Mouse (Mus musculus) embryonic facial prominence, embryonic 14.5 days (tissue): ENCODE data around the gene Psmc3ip. TPM values are rescaled to one million over a fixed set of nuclear protein-coding genes. Genes with fewer than 3 reads are reported as not detected.
"Not testable (repeated sequence)": the region's sequence is repeated elsewhere in the genome, so short reads cannot be mapped to it uniquely, and the experiment has no call there.

Experiments used
- ATAC-seq: fragments of 200-750 bp; cut with Nextera tagmentation; 2 replicates; pipeline ENCODE4 v1.8.0; 2017; ENCODE audit warnings: low read depth, moderate number of reproducible peaks, moderate TSS enrichment
- DNase-seq: peaks from one replicate; pipeline ENCODE4 v3.0.0-alpha.2; 2015; ENCODE audit warnings: low spot score
- H3K27ac ChIP-seq: fragments of 300-500 bp; sonication (generic); replicated peaks from 2 replicates; pipeline ENCODE4 v1.5.1; 2014; ENCODE audit warnings: low read depth, mild to moderate bottlenecking, low read length, moderate library complexity
- H3K27me3 ChIP-seq: fragments of 300-500 bp; sonication (generic); replicated peaks from 2 replicates; pipeline ENCODE4 v1.6.1; 2014; ENCODE audit warnings: low read length; ENCODE audit not compliant: control insufficient read depth, insufficient read depth
- H3K36me3 ChIP-seq: fragments of 300-500 bp; sonication (generic); 2 replicates; pipeline ENCODE4 v1.6.1; 2014; ENCODE audit warnings: low read length, mixed read lengths; ENCODE audit not compliant: control insufficient read depth, insufficient read depth
- H3K4me1 ChIP-seq: fragments of 300-500 bp; sonication (generic); 2 replicates; pipeline ENCODE4 v1.6.1; 2014; ENCODE audit warnings: antibody characterized with exemption, low read length; ENCODE audit not compliant: control insufficient read depth, insufficient read depth
- H3K4me2 ChIP-seq: fragments of 300-500 bp; sonication (generic); 2 replicates; pipeline ENCODE4 v1.6.1; 2014; ENCODE audit warnings: low read depth, mild to moderate bottlenecking, low read length, moderate library complexity, mixed read lengths
- H3K4me3 ChIP-seq: fragments of 300-500 bp; sonication (generic); 2 replicates; pipeline ENCODE4 v1.5.1; 2014; ENCODE audit warnings: low read depth, mild to moderate bottlenecking, low read length
- H3K9ac ChIP-seq: fragments of 300-500 bp; sonication (generic); 2 replicates; pipeline ENCODE4 v1.6.1; 2014; ENCODE audit warnings: low read depth, mild to moderate bottlenecking, low read length, moderate library complexity, mixed read lengths
- H3K9me3 ChIP-seq: fragments of 300-500 bp; sonication (generic); 2 replicates; pipeline ENCODE4 v1.6.1; 2016; ENCODE audit warnings: low read length; ENCODE audit not compliant: control insufficient read depth
- WGBS: fragments of 180-500 bp; shearing (Covaris S2); extraction: QIAGEN DNeasy Blood & Tissue Kit; methylation state at CpG from one replicate; pipeline ENCODE4 v1.1.7; 2014; 5-methylcytosine and 5-hydroxymethylcytosine counted together
- polyA plus RNA-seq: library from polyadenylated mRNA; unstranded; fragments of >200 nt; fragmentation: Nextera tagmentation; extraction: Ambion mirVana; gene quantifications from 2 replicates; pipeline ENCODE4 v1.2.1, GENCODE M21; 2014

Psmc3ip gene
- polyA plus RNA-seq, 1 experiment from 2014 or later = 27.2 TPM

DNA sequence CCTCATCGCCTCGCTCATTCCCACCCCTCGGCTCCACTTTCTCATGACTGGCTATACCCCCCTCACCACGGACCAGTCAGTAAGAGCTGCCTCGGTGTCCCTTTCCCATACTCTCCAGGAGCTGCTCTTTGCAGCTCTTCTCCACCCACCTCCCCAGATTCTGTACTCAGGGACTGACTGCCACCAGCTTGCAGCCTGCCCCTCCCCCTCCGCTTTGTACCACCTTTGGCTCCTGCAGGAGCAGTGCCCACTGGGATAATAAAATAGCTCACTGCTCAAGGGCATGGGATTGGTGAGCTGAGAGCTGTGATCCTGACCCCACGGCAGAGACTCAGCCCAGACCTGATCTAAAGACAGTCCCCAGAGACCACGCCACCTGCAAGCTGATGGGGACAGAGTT is 29.3 kb upstream of the Psmc3ip start:
- H3K27me3 ChIP-seq, H3K4me1 ChIP-seq, H3K9ac ChIP-seq, H3K4me2 ChIP-seq, ATAC-seq, H3K9me3 ChIP-seq, DNase-seq, H3K27ac ChIP-seq, H3K4me3 ChIP-seq: not testable (repeated sequence)
- 93% methylated on average over 8 of the region's 8 CpGs for WGBS
- H3K36me3 ChIP-seq = peaks cover 43% of the 10 kb centered on the region

DNA sequence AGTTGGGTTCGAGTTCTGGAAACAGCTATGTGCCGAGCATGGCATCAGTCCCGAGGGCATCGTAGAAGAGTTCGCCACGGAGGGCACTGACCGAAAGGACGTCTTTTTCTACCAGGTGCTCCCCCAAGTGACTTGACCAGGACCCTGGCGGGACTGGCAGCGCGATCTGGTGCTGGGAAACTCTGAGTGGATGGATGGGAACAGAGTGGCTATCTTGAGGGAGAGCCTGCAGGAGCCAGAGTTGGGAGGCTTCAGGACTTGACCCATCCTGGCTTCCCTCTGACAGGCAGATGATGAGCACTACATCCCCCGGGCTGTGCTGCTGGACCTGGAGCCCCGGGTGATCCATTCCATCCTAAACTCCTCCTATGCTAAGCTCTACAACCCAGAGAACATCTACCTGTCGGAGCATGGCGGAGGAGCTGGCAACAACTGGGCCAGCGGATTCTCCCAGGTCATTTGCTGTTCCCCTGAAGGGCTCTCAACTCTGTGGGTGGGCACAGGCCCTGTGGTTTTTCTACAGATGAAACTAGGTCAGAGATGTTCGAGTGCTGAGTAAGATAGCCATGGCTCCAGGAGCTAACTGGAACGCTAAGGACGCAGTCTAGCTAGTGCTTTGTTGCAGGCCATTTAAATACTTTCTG is 25.4 kb upstream of the Psmc3ip start:
- H3K27ac ChIP-seq = peak overlapping the region; percentile 88
- peaks cover 18% of the 10 kb centered on the region for H3K4me1 ChIP-seq
- peaks cover 34% of the 10 kb centered on the region for H3K36me3 ChIP-seq
- H3K9me3 ChIP-seq = no peaks in the 10 kb centered on the region
- ATAC-seq (no peak), DNase-seq (no peak)
- peak overlapping the region; percentile 91 for H3K4me3 ChIP-seq
- no peaks in the 10 kb centered on the region for H3K27me3 ChIP-seq
- peak overlapping the region; percentile 91 for H3K4me2 ChIP-seq
- H3K9ac ChIP-seq = peak overlapping the region; percentile 85
- 18% methylated on average over 19 of the region's 19 CpGs for WGBS

DNA sequence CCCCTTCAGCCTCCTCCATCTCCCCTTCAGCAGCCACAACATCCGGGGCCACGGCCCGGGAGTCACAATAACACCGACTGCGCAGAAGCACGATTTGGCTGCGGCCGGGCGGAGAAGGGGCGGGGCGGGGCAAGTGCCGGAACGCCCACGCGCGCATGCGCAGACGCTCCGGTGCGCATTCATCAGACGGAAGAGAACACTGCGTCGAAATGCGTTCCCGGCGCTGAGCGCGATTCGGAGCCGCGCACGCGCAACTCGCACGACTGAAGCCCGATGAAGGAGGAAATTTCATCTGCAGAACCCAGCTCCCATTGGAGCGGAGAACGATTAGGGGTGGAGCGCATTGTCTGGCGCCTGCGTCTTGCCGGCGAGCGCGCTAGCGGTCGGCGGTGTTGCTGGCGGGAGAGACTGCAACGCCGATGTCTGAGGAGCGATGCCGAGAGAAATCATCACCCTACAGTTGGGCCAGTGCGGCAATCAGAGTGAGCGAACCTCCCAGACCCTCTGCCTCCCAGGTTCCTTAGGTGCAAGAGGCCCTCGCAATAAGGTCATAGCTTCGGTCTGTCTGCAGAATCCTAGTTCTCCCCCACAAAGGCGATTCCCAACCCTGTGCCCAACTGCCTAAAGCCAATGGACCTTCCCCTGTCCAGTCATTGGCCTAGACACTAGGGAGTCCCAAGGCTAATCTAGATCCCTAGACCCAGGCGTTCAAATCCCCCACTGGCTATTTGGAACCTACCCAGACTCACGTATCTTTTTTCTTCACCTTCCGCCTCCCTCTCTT is 24.7 kb upstream of the Psmc3ip start, which contains the start of the genes Retreg3 and Tubg1:
Gene Retreg3 (minus strand): TSS at position 133 of the 784 bp plus-strand sequence.
Gene Tubg1 (plus strand): TSS at position 178 of the 784 bp plus-strand sequence.
- H3K36me3 ChIP-seq = peaks cover 29% of the 10 kb centered on the region; the same call in 1 of the 2 replicates
- H3K9me3 ChIP-seq = no peaks in the 10 kb centered on the region
- peak within 1 kb of the TSS; percentile 88 for H3K27ac ChIP-seq
- under 1% methylated on average over 43 of the region's 61 CpGs for WGBS
- H3K27me3 ChIP-seq = no peaks in the 10 kb centered on the region
- H3K4me2 ChIP-seq = peak within 1 kb of the TSS; percentile 91
- H3K4me1 ChIP-seq = peaks cover 18% of the 10 kb centered on the region
- ATAC-seq (peak; percentile 97), DNase-seq (peak; percentile 99)
- H3K4me3 ChIP-seq = peak within 1 kb of the TSS; percentile 91
- H3K9ac ChIP-seq = peak within 1 kb of the TSS; percentile 86

DNA sequence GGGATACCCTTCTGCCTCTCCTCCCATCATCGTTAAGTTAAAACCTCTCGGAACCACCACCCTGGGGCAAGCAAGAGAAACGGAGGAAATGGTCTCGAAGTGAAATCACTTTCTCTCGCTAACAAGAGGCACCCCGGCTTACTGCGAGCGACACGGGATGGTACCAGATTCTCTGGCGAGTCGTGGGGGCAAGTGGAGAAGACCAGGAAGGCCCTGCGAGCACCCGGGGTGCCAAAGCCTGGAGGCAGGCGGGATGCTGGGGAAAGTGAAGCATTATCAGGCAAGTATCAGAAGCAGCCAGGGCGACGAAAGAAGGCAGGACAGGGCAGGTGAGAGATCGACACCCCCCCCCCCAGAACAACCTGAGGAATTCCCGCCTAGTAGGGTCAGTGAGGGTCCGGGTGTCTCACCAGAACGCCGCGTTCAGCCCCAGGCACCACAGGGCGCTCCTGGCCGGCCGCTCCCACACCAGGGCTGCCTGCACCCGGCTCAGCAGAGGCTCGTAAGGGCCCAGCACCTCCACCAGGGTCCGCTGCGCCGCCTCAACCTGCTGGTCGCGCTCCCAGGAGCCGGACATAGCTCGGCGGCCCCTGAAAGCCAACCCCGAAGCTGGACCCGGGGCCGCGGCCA is 24.0 kb upstream of the Psmc3ip start:
- 1% methylated on average over 36 of the region's 39 CpGs for WGBS
- peak overlapping the region; percentile 86 for H3K9ac ChIP-seq

DNA sequence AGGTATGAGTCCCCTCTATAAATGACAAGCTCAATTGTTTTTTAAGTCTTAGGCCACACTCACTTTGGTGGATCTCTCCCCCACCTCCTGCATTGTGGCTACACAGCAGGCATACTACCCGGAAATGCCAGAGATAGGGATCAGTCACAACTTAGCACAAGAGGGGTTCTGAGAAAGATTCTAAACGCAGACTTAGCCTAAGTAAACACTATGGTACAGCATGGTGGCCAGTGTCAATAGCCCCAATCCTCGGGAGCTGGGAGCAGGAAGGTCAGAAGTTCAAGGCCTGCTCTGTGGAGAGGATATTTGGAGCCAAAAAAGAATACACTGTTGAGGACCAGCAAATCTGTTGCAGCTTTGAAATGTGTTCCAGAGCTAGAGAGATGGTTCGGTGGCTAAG is 22.9 kb upstream of the Psmc3ip start:
- peaks cover 18% of the 10 kb centered on the region; the same call in 1 of the 2 replicates for H3K36me3 ChIP-seq
- H3K9me3 ChIP-seq = no peaks in the 10 kb centered on the region
- peak overlapping the region; percentile 86 for H3K9ac ChIP-seq
- H3K4me1 ChIP-seq = peaks cover 18% of the 10 kb centered on the region
- H3K4me3 ChIP-seq = peak overlapping the region; percentile 91
- ATAC-seq = no peak
- no peak overlapping the region for H3K27ac ChIP-seq
- H3K27me3 ChIP-seq = no peaks in the 10 kb centered on the region
- no peak for DNase-seq
- WGBS = 39% methylated on average over 4 of the region's 4 CpGs
- peak overlapping the region; percentile 91 for H3K4me2 ChIP-seq

More for the DNA sequence above, 24.0 kb upstream of the Psmc3ip start:
- H3K4me1 ChIP-seq = peaks cover 18% of the 10 kb centered on the region
- peak overlapping the region; percentile 91 for H3K4me2 ChIP-seq
- H3K4me3 ChIP-seq = peak overlapping the region; percentile 91
- H3K36me3 ChIP-seq = peaks cover 29% of the 10 kb centered on the region; the same call in 1 of the 2 replicates
- H3K27me3 ChIP-seq = no peaks in the 10 kb centered on the region
- H3K9me3 ChIP-seq = no peaks in the 10 kb centered on the region
- no peak for DNase-seq
- peak; percentile 70 for ATAC-seq
- H3K27ac ChIP-seq = peak overlapping the region; percentile 79

DNA sequence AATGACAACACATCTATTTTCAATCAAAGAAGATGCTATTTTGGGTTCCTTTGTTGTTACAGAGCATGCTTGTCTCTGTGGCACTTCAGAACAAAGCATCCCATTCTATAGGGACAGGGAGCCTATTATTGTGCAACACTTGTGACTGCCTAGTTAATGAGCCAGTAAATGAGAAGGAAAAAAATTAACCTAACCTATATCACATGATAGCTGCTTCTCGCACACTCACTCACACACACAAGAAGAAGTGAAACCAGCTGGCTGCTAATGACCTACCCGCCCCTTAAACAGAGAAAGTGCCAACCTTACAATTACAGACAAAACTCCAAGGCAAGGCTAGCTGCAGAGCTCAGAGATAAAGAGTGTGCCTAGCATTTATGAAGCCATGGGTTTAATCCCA is 20.3 kb upstream of the Psmc3ip start:
- Histone ChIP-seq H3K4me1 (peaks cover 12% of the 10 kb centered on the region), H3K27me3 (no peaks in the 10 kb centered on the region), H3K36me3 (peaks cover 7% of the 10 kb centered on the region; the same call in 1 of the 2 replicates), H3K9ac (no peak overlapping the region), H3K4me3 (no peak overlapping the region), H3K9me3 (no peaks in the 10 kb centered on the region), H3K4me2 (no peak overlapping the region), H3K27ac (0 out of 2 replicates have a peak overlapping the region, but pooled peaks have one; percentile 18)
- DNase-seq = peak; percentile 32
- WGBS = 75% methylated on average over 2 of the region's 2 CpGs
- ATAC-seq = no peak

DNA sequence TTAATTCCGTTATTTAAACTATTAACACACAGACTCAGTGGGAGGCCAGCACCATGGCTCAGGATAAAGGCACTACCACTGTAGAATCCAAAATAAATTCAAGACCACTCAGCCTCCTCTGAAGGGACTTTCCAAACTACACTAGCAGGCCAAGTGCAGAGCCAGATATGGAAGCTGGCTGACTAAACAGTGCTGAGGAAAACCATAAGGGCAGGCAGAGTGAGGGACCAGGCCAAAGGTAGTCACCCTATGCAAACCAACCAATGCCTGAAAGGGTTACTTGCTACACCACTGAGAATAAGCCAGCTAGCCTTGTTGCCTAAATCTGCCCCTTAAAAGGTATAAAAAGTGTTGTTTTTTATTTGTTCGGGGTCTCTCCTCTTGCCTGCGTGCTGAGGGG is 16.9 kb upstream of the Psmc3ip start:
- ATAC-seq = no peak

DNA sequence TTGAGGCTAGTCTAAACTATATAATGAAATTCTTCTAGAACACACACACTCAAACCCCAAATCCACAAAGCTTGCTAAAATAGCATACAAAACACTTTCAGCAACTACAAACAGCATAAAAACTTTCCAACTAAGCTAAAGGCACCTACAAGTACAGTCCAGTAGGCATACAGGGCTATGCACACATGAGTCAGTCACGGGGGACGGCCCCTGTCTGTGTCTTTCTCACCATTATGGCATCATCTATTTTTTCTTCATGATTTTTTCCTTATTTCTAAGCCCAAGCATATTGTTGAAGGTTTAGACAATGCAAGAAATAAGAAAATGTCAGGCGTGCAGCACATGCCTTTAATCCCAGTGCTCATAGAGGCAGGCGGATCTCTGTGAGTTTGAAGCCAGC is 15.9 kb upstream of the Psmc3ip start:
- Histone ChIP-seq H3K9me3 (no peaks in the 10 kb centered on the region), H3K4me1 (no peaks in the 10 kb centered on the region), H3K4me2 (no peak overlapping the region), H3K9ac (no peak overlapping the region), H3K27ac (no peak overlapping the region), H3K36me3 (peaks cover 9% of the 10 kb centered on the region; the same call in 1 of the 2 replicates), H3K4me3 (no peak overlapping the region), H3K27me3 (no peaks in the 10 kb centered on the region)
- DNase-seq (no peak), ATAC-seq (no peak)
- WGBS = 87% methylated on average over 4 of the region's 4 CpGs

More for the DNA sequence above, 16.9 kb upstream of the Psmc3ip start:
- H3K4me1 ChIP-seq = no peaks in the 10 kb centered on the region
- H3K4me2 ChIP-seq = no peak overlapping the region
- WGBS = 90% methylated on average over 3 of the region's 3 CpGs
- DNase-seq = no peak
- no peaks in the 10 kb centered on the region for H3K9me3 ChIP-seq
- no peak overlapping the region for H3K9ac ChIP-seq
- no peak overlapping the region for H3K27ac ChIP-seq
- no peaks in the 10 kb centered on the region for H3K27me3 ChIP-seq
- H3K36me3 ChIP-seq = peaks cover 16% of the 10 kb centered on the region; the same call in 1 of the 2 replicates
- no peak overlapping the region for H3K4me3 ChIP-seq
